Mouse (Mus musculus): ENCODE results near the gene Tbc1d2b. TPM values are rescaled to one million over a fixed set of nuclear protein-coding genes. Genes with fewer than 3 reads are reported as not detected.

The Tbc1d2b gene
- polyA plus RNA-seq, 1 experiment from 2014 or later = 13.7 TPM

Other genes with a start within 250 kb of the Tbc1d2b start
- 18.7 and 21.5 TPM in 2 replicates for gene Ctsh, start 216.7 kb downstream of the Tbc1d2b start, polyA plus RNA-seq (2015; fragmentation: Nextera tagmentation; extraction: Ambion mirVana)
- 546 and 559 TPM in 2 replicates for gene Morf4l1, start 156.0 kb downstream of the Tbc1d2b start, polyA plus RNA-seq (2015; fragmentation: Nextera tagmentation; extraction: Ambion mirVana)
- 18.6 and 21.6 TPM in 2 replicates for gene Adamts7, start 107.7 kb downstream of the Tbc1d2b start, polyA plus RNA-seq (2015; fragmentation: Nextera tagmentation; extraction: Ambion mirVana)

Data from limb, embryonic 13.5 days (tissue).